Mouse (Mus musculus) forebrain, postnatal 0 days (tissue): ENCODE data around the gene Fam229a. TPM values are rescaled to one million over a fixed set of nuclear protein-coding genes. Genes with fewer than 3 reads are reported as not detected.

ENCODE experiments used
- ATAC-seq: fragments of 200-750 bp; cut with Nextera tagmentation; 2 replicates; pipeline ENCODE4 v1.8.0; 2017; ENCODE audit warnings: mild to moderate bottlenecking, moderate library complexity
- DNase-seq: peaks from one replicate; pipeline ENCODE4 v3.0.0-alpha.2; 2015
- H3K27ac ChIP-seq: fragments of 300-500 bp; sonication (generic); 2 replicates; pipeline ENCODE4 v1.5.1; 2014; ENCODE audit warnings: low read depth, mild to moderate bottlenecking, antibody characterized with exemption, low read length, moderate library complexity, mixed read lengths
- H3K27me3 ChIP-seq: fragments of 300-500 bp; sonication (generic); 2 replicates; pipeline ENCODE4 v1.6.1; 2014; ENCODE audit warnings: mild to moderate bottlenecking, low read length, mixed read lengths; ENCODE audit not compliant: insufficient read depth
- H3K36me3 ChIP-seq: fragments of 300-500 bp; sonication (generic); 2 replicates; pipeline ENCODE4 v1.6.1; 2014; ENCODE audit warnings: mild to moderate bottlenecking, moderate library complexity; ENCODE audit not compliant: insufficient read depth
- H3K4me1 ChIP-seq: fragments of 300-500 bp; sonication (generic); 2 replicates; pipeline ENCODE4 v1.6.1; 2014; ENCODE audit warnings: antibody characterized with exemption; ENCODE audit not compliant: insufficient read depth
- H3K4me2 ChIP-seq: fragments of 300-500 bp; sonication (generic); 2 replicates; pipeline ENCODE4 v1.6.1; 2014; ENCODE audit warnings: low read depth, mild to moderate bottlenecking, moderate library complexity
- H3K4me3 ChIP-seq: fragments of 300-500 bp; sonication (generic); 2 replicates; pipeline ENCODE4 v1.5.1; 2014; ENCODE audit warnings: low read depth, low read length, mixed read lengths
- H3K9ac ChIP-seq: fragments of 300-500 bp; sonication (generic); 2 replicates; pipeline ENCODE4 v1.6.1; 2014; ENCODE audit warnings: mild to moderate bottlenecking
- H3K9me3 ChIP-seq: fragments of 300-500 bp; sonication (generic); 2 replicates; pipeline ENCODE4 v1.6.1; 2016; ENCODE audit warnings: low read length
- CTCF ChIP-seq: sonication (generic); IDR thresholded peaks from 2 replicates; pipeline ENCODE4 v1.5.1; 2016; ENCODE audit warnings: antibody characterized with exemption, control low read depth, low read depth
- WGBS: fragments of 180-500 bp; shearing (Covaris S2); extraction: QIAGEN DNeasy Blood & Tissue Kit; methylation state at CpG from one replicate; pipeline ENCODE4 v1.1.7; 2014; 5-methylcytosine and 5-hydroxymethylcytosine counted together
- polyA plus RNA-seq: library from polyadenylated mRNA; unstranded; fragments of >200 nt; fragmentation: Nextera tagmentation; extraction: Ambion mirVana; gene quantifications from 2 replicates; pipeline ENCODE4 v1.2.1, GENCODE M21; 2015
- total RNA-seq: library from RNA; depleted of rRNA; stranded (reverse); fragments of >200 nt; gene quantifications from 2 replicates; pipeline ENCODE4 v1.2.3, GENCODE M21; 2014

The Fam229a gene
- total and polyA plus RNA-seq, 2 experiments from 2014 or later = 1.7 to 1.8 TPM

GRCm38 (mm10) chr4:129502901-129503444 is 12.0 kb downstream of the Fam229a start:
- WGBS = 84% methylated on average over 11 of the region's 11 CpGs
- Histone ChIP-seq H3K9me3 (no peaks in the 10 kb centered on the region), H3K9ac (no peak overlapping the region), H3K4me1 (no peaks in the 10 kb centered on the region), H3K27me3 (no peaks in the 10 kb centered on the region), H3K36me3 (no peaks in the 10 kb centered on the region), H3K4me3 (no peak overlapping the region), H3K27ac (no peak overlapping the region), H3K4me2 (no peak overlapping the region)
- DNase-seq (no peak), ATAC-seq (no peak)
- TF ChIP-seq CTCF = no peak

- Histone ChIP-seq H3K36me3 (no peaks in the 10 kb centered on the region), H3K4me1 (no peaks in the 10 kb centered on the region), H3K9me3 (no peaks in the 10 kb centered on the region), H3K9ac (no peak overlapping the region), H3K4me3 (no peak overlapping the region), H3K4me2 (no peak overlapping the region), H3K27ac (no peak overlapping the region), H3K27me3 (no peaks in the 10 kb centered on the region)
- TF ChIP-seq CTCF = no peak
- DNase-seq (no peak), ATAC-seq (no peak)
- 88% methylated on average over 3 of the region's 3 CpGs for WGBS
These were observed 14.5 kb downstream of the Fam229a start for GRCm38 (mm10) chr4:129505511-129505910.

- Histone ChIP-seq H3K27me3 (no peaks in the 10 kb centered on the region), H3K4me2 (no peak overlapping the region), H3K4me3 (no peak overlapping the region), H3K27ac (no peak overlapping the region), H3K36me3 (no peaks in the 10 kb centered on the region), H3K4me1 (no peaks in the 10 kb centered on the region), H3K9ac (no peak overlapping the region), H3K9me3 (no peaks in the 10 kb centered on the region)
- ATAC-seq (no peak), DNase-seq (no peak)
- 68% methylated on average over 9 of the region's 10 CpGs for WGBS
- no peak for TF ChIP-seq CTCF
These were observed 16.6 kb downstream of the Fam229a start for GRCm38 (mm10) chr4:129507434-129508236.

GRCm38 (mm10) chr4:129508237-129508515 is 17.2 kb downstream of the Fam229a start:
- Histone ChIP-seq H3K27ac (no peak overlapping the region), H3K4me1 (no peaks in the 10 kb centered on the region), H3K4me2 (no peak overlapping the region), H3K36me3 (no peaks in the 10 kb centered on the region), H3K27me3 (no peaks in the 10 kb centered on the region), H3K4me3 (no peak overlapping the region), H3K9me3 (no peaks in the 10 kb centered on the region), H3K9ac (no peak overlapping the region)
- DNase-seq (no peak), ATAC-seq (no peak)
- WGBS = 67% methylated on average over 3 of the region's 3 CpGs
- TF ChIP-seq CTCF = no peak

- Histone ChIP-seq H3K4me2 (no peak overlapping the region), H3K4me1 (no peaks in the 10 kb centered on the region), H3K36me3 (no peaks in the 10 kb centered on the region), H3K4me3 (no peak overlapping the region), H3K27me3 (no peaks in the 10 kb centered on the region), H3K9me3 (no peaks in the 10 kb centered on the region), H3K9ac (no peak overlapping the region), H3K27ac (no peak overlapping the region)
- no peak for DNase-seq
- ATAC-seq = no peak
- 57% methylated on average over 15 of the region's 15 CpGs for WGBS
- TF ChIP-seq CTCF = no peak
These were observed 18.0 kb downstream of the Fam229a start for GRCm38 (mm10) chr4:129508834-129509600.

GRCm38 (mm10) chr4:129509650-129510049 is 18.7 kb downstream of the Fam229a start:
- H3K27ac ChIP-seq = no peak overlapping the region
- WGBS = 71% methylated on average over 3 of the region's 3 CpGs
- TF ChIP-seq CTCF = no peak

More at GRCm38 (mm10) chr4:129509650-129510049, 18.7 kb downstream of the Fam229a start:
- Histone ChIP-seq H3K9ac (no peak overlapping the region), H3K9me3 (no peaks in the 10 kb centered on the region), H3K4me2 (no peak overlapping the region), H3K4me3 (no peak overlapping the region), H3K36me3 (no peaks in the 10 kb centered on the region), H3K4me1 (no peaks in the 10 kb centered on the region), H3K27me3 (no peaks in the 10 kb centered on the region)
- DNase-seq (no peak), ATAC-seq (no peak)
